Mouse (Mus musculus) kidney, embryonic 16.5 days (tissue): ENCODE measurements around the gene Actr2. TPM values are rescaled to one million over a fixed set of nuclear protein-coding genes. Genes with fewer than 3 reads are reported as not detected.
"Not testable (repeated sequence)": the region's sequence is repeated elsewhere in the genome, so short reads cannot be mapped to it uniquely, and the experiment has no call there.

Experiments
- ATAC-seq: fragments of 200-750 bp; cut with Nextera tagmentation; 2 replicates; pipeline ENCODE4 v1.8.0; 2017; ENCODE audit warnings: moderate TSS enrichment; ENCODE audit not compliant: low FRiP score, low TSS enrichment
- H3K27ac ChIP-seq: fragments of 300-500 bp; sonication (generic); 2 replicates; pipeline ENCODE4 v1.5.1; 2014; ENCODE audit warnings: low read length
- H3K27me3 ChIP-seq: fragments of 300-500 bp; sonication (generic); 2 replicates; pipeline ENCODE4 v1.6.1; 2014; ENCODE audit warnings: low read length, control low read depth, mixed read lengths; ENCODE audit not compliant: insufficient read depth
- H3K36me3 ChIP-seq: fragments of 300-500 bp; sonication (generic); 2 replicates; pipeline ENCODE4 v1.6.1; 2014; ENCODE audit warnings: low read length, control low read depth, mixed read lengths; ENCODE audit not compliant: insufficient read depth
- H3K4me1 ChIP-seq: fragments of 300-500 bp; sonication (generic); 2 replicates; pipeline ENCODE4 v1.6.1; 2014; ENCODE audit warnings: low read length, control low read depth, mixed read lengths; ENCODE audit not compliant: insufficient read depth
- H3K4me2 ChIP-seq: fragments of 300-500 bp; sonication (generic); replicated peaks from 2 replicates; pipeline ENCODE4 v1.6.1; 2014; ENCODE audit warnings: low read depth, low read length
- H3K4me3 ChIP-seq: fragments of 300-500 bp; sonication (generic); 2 replicates; pipeline ENCODE4 v1.5.1; 2014; ENCODE audit warnings: mild to moderate bottlenecking, low read length
- H3K9ac ChIP-seq: fragments of 300-500 bp; sonication (generic); replicated peaks from 2 replicates; pipeline ENCODE4 v1.6.1; 2014; ENCODE audit warnings: low read length
- H3K9me3 ChIP-seq: fragments of 300-500 bp; sonication (generic); 2 replicates; pipeline ENCODE4 v1.6.1; 2016; ENCODE audit warnings: low read length, control low read depth
- WGBS: fragments of 180-500 bp; shearing (Covaris S2); extraction: QIAGEN DNeasy Blood & Tissue Kit; methylation state at CpG from one replicate; pipeline ENCODE4 v1.1.7; 2014; 5-methylcytosine and 5-hydroxymethylcytosine counted together
- polyA plus RNA-seq: library from polyadenylated mRNA; unstranded; fragments of >200 nt; fragmentation: Nextera tagmentation; extraction: Ambion mirVana; gene quantifications from 2 replicates; pipeline ENCODE4 v1.2.1, GENCODE M21; 2015

The Actr2 gene
- polyA plus RNA-seq, 1 experiment from 2014 or later: 109 TPM

DNA sequence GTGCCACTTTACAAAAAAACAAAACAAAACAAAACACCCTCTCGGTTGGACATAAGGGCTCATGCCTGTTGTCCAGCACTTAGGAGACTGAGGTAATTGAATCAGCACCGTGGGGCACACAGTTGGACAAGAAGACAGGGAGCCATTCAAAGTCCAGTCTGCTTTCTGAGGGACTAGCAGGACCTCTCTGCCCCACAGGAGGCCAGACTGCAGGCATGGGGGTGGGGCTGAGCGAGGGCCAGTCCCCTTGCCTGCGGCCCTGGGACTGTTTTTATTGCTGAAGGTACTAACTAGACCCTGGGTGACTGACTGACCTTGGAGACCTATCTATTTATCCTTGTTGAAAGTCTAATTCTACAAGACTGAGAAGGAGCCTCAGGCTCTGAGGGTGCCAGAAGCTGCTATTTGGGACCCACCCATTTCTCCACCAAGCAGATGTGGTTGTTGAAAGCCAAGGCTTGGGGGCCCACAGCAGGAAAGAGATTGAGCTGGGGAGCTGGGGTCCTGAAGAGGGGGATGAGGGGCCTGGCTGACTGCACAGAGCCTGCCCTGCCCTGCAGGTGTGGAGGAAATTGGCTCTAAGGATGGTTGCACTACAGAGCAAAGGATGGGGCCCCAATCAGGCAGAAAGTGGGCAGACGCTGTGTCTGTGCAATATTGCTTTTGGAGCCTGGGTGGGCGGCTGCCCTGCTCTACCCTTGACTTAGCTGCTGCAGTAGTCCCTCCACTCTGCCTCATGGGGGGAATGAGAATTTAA is 71.4 kb downstream of the Actr2 start:
- 13% methylated on average over 6 of the region's 6 CpGs for WGBS
- Histone ChIP-seq H3K9ac (0 out of 2 replicates have a peak overlapping the region, but pooled peaks have one; percentile 38), H3K4me2 (no peak overlapping the region), H3K9me3 (no peaks in the 10 kb centered on the region), H3K27ac (peak overlapping the region; percentile 73), H3K27me3 (no peaks in the 10 kb centered on the region), H3K36me3 (no peaks in the 10 kb centered on the region), H3K4me3 (no peak overlapping the region), H3K4me1 (peaks cover 27% of the 10 kb centered on the region)
- peak; percentile 67 for ATAC-seq

- no peaks in the 10 kb centered on the region for H3K27me3 ChIP-seq
- H3K4me2 ChIP-seq: no peak overlapping the region
- no peaks in the 10 kb centered on the region for H3K36me3 ChIP-seq
- H3K4me1 ChIP-seq: peaks cover 31% of the 10 kb centered on the region
- H3K4me3 ChIP-seq: no peak overlapping the region
- no peaks in the 10 kb centered on the region for H3K9me3 ChIP-seq
- ATAC-seq: no peak
- H3K27ac ChIP-seq: no peak overlapping the region; the same call in 1 of the 2 replicates
- no peak overlapping the region for H3K9ac ChIP-seq
- 37% methylated on average over 8 of the region's 8 CpGs for WGBS
Observed at GRCm38 (mm10) chr11:20038723-20039122, 74.0 kb downstream of the Actr2 start.

DNA sequence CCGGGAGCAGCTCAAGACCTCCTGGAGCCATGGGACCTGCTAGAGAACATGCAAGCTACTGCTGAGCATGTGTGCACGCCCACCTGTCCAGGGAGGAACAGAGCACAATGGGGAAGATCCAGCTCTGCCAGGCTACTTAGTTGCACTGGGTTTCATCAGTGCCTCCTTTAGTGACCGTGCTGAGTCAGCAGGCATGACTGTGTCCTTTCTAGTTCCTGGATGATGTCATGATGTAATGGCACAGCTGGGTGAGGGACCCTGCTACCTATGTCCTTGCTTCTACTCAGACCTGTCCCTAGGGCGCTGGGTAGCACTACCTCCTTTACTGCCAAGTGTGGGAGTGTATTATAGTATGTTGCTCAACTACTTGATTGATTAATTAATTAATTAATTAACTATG is 75.0 kb downstream of the Actr2 start:
- H3K27me3 ChIP-seq: no peaks in the 10 kb centered on the region
- H3K4me1 ChIP-seq: peaks cover 31% of the 10 kb centered on the region
- H3K36me3 ChIP-seq: no peaks in the 10 kb centered on the region
- no peak overlapping the region for H3K9ac ChIP-seq
- WGBS: 83% methylated on average over 4 of the region's 4 CpGs
- no peak overlapping the region for H3K4me2 ChIP-seq
- H3K27ac ChIP-seq: no peak overlapping the region
- H3K9me3 ChIP-seq: no peaks in the 10 kb centered on the region
- H3K4me3 ChIP-seq: no peak overlapping the region
- ATAC-seq: no peak

- Histone ChIP-seq H3K27me3 (no peaks in the 10 kb centered on the region), H3K4me3 (no peak overlapping the region), H3K9ac (no peak overlapping the region), H3K4me1 (peaks cover 20% of the 10 kb centered on the region), H3K9me3 (peaks cover 4% of the 10 kb centered on the region; the same call in 1 of the 2 replicates), H3K4me2 (no peak overlapping the region), H3K27ac (no peak overlapping the region), H3K36me3 (no peaks in the 10 kb centered on the region)
- WGBS: 66% methylated on average over 7 of the region's 7 CpGs
- no peak for ATAC-seq
Observed at GRCm38 (mm10) chr11:20035972-20036371, 76.7 kb downstream of the Actr2 start.

- peaks cover 4% of the 10 kb centered on the region; the same call in 1 of the 2 replicates for H3K9me3 ChIP-seq
- H3K36me3 ChIP-seq: no peaks in the 10 kb centered on the region
- no peak overlapping the region for H3K27ac ChIP-seq
- peaks cover 20% of the 10 kb centered on the region for H3K4me1 ChIP-seq
- H3K9ac ChIP-seq: no peak overlapping the region
- ATAC-seq: no peak
- no peak overlapping the region for H3K4me3 ChIP-seq
- H3K4me2 ChIP-seq: no peak overlapping the region
- WGBS: 55% methylated on average over 11 of the region's 11 CpGs
- no peaks in the 10 kb centered on the region for H3K27me3 ChIP-seq
Observed at GRCm38 (mm10) chr11:20035343-20035928, 77.3 kb downstream of the Actr2 start.

DNA sequence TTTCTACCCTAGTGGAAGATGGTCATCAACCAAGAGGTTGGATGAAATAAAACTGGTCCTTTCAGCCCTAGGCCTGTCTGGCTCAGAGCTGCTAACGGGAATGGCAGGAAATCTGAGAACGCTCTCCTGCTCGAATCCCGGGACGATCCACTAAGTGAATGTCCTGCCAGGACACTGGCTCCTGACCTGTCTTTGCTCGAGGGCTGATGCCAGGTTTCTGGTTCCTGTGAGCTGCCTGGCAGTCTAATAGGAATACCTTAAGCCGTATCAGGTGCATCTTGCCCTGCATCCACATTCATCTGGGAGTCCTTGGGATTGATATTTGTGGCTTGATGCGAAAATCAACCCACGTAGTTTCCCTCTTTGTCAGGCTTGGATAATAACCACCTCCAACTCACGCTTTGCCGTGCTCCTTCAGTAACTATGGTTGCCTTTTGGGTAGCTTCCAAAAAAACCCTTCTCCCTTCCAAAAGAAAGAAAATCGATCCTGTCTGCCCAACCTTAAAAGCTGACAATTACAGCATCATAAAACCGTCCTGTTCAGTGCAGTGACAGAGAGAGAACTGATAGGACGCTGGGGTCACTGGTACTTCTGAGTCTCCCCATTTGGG is 78.3 kb downstream of the Actr2 start:
- ATAC-seq: no peak
- H3K27me3 ChIP-seq: no peaks in the 10 kb centered on the region
- WGBS: 42% methylated on average over 14 of the region's 14 CpGs

GRCm38 (mm10) chr11:20033541-20034160 is 79.1 kb downstream of the Actr2 start:
- Histone ChIP-seq H3K9ac (no peak overlapping the region), H3K9me3 (peaks cover 4% of the 10 kb centered on the region; the same call in 1 of the 2 replicates), H3K27me3 (no peaks in the 10 kb centered on the region), H3K4me1 (peaks cover 10% of the 10 kb centered on the region), H3K27ac (no peak overlapping the region), H3K4me2 (no peak overlapping the region), H3K36me3 (no peaks in the 10 kb centered on the region), H3K4me3 (no peak overlapping the region)
- no peak for ATAC-seq
- WGBS: 64% methylated on average over 6 of the region's 6 CpGs

More for the DNA sequence above, 78.3 kb downstream of the Actr2 start:
- Histone ChIP-seq H3K36me3 (no peaks in the 10 kb centered on the region), H3K4me1 (peaks cover 13% of the 10 kb centered on the region), H3K9ac (no peak overlapping the region), H3K27ac (no peak overlapping the region), H3K9me3 (peaks cover 4% of the 10 kb centered on the region; the same call in 1 of the 2 replicates), H3K4me3 (no peak overlapping the region), H3K4me2 (no peak overlapping the region)

- no peak for ATAC-seq
- Histone ChIP-seq H3K27me3 (no peaks in the 10 kb centered on the region), H3K4me2 (no peak overlapping the region), H3K27ac (no peak overlapping the region), H3K9ac (no peak overlapping the region), H3K36me3 (no peaks in the 10 kb centered on the region), H3K4me3 (no peak overlapping the region), H3K4me1 (0 out of 2 replicates have a peak, but pooled peaks cover 4% of the 10 kb centered on the region), H3K9me3 (peaks cover 4% of the 10 kb centered on the region; the same call in 1 of the 2 replicates)
- 53% methylated on average over 8 of the region's 8 CpGs for whole genome bisulfite sequencing
Observed at GRCm38 (mm10) chr11:20031536-20031935, 81.2 kb downstream of the Actr2 start.

DNA sequence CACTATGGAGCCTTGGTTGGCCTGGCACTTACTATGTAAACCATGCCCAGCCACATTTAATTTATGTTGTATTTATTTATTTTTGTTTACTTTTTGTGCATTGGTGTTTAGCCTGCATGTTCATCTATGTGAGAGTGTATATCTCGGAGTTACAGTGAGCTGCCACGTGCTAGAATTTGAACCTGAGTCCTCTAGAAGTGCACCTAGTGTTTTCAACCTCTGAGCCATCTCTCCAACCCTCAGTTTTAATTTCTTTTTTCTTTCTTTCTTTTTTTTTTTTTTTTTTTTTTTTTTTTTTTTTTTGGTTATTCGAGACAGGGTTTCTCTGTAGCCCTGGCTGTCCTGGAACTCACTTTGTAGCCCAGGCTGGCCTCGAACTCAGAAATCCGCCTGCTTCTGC is 81.7 kb downstream of the Actr2 start:
- not testable (repeated sequence) for H3K27ac ChIP-seq, H3K4me3 ChIP-seq, H3K4me1 ChIP-seq, H3K4me2 ChIP-seq, H3K36me3 ChIP-seq, H3K9ac ChIP-seq, ATAC-seq, H3K27me3 ChIP-seq, H3K9me3 ChIP-seq
- 93% methylated on average over 5 of the region's 5 CpGs for WGBS
